Mouse (Mus musculus): ENCODE measurements around the gene Agbl1. TPM values are rescaled to one million over a fixed set of nuclear protein-coding genes. Genes with fewer than 3 reads are reported as not detected.

Agbl1 gene
- polyA plus RNA-seq, 1 experiment: not detected

- no peaks in the 10 kb centered on the region for H3K4me1 ChIP-seq (ENCODE audit: control insufficient read depth, insufficient read depth, insufficient read length, low read length)
Measured at GRCm38 (mm10) chr7:76889416-76890209, 659.9 kb downstream of the Agbl1 start.

GRCm38 (mm10) chr7:76904096-76904495 is 674.4 kb downstream of the Agbl1 start:
- Histone ChIP-seq H3K4me1 (ENCODE audit: control insufficient read depth, insufficient read depth, insufficient read length, low read length) (no peaks in the 10 kb centered on the region), H3K27ac (replicated peaks; ENCODE audit: low read depth, low read length) (no peak overlapping the region), H3K4me3 (ENCODE audit: insufficient read depth, low read depth, low read length) (no peak overlapping the region)

More at GRCm38 (mm10) chr7:76889416-76890209, 659.9 kb downstream of the Agbl1 start:
- Histone ChIP-seq H3K27ac (replicated peaks; ENCODE audit: low read depth, low read length) (no peak overlapping the region), H3K4me3 (ENCODE audit: insufficient read depth, low read depth, low read length) (no peak overlapping the region)

GRCm38 (mm10) chr7:76911672-76912071 is 682.0 kb downstream of the Agbl1 start:
- Histone ChIP-seq H3K4me3 (ENCODE audit: insufficient read depth, low read depth, low read length) (no peak overlapping the region), H3K27ac (replicated peaks; ENCODE audit: low read depth, low read length) (no peak overlapping the region), H3K4me1 (ENCODE audit: control insufficient read depth, insufficient read depth, insufficient read length, low read length) (no peaks in the 10 kb centered on the region)

- H3K27ac ChIP-seq (replicated peaks; ENCODE audit: low read depth, low read length): no peak overlapping the region
- no peaks in the 10 kb centered on the region for H3K4me1 ChIP-seq (ENCODE audit: control insufficient read depth, insufficient read depth, insufficient read length, low read length)
- no peak overlapping the region for H3K4me3 ChIP-seq (ENCODE audit: insufficient read depth, low read depth, low read length)
Measured at GRCm38 (mm10) chr7:76918871-76919270, 689.2 kb downstream of the Agbl1 start.

GRCm38 (mm10) chr7:76921671-76922070 is 692.0 kb downstream of the Agbl1 start:
- Histone ChIP-seq H3K4me1 (ENCODE audit: control insufficient read depth, insufficient read depth, insufficient read length, low read length) (no peaks in the 10 kb centered on the region), H3K27ac (replicated peaks; ENCODE audit: low read depth, low read length) (no peak overlapping the region), H3K4me3 (ENCODE audit: insufficient read depth, low read depth, low read length) (no peak overlapping the region)

- no peaks in the 10 kb centered on the region for H3K4me1 ChIP-seq (ENCODE audit: control insufficient read depth, insufficient read depth, insufficient read length, low read length)
- no peak overlapping the region for H3K27ac ChIP-seq (replicated peaks; ENCODE audit: low read depth, low read length)
- no peak overlapping the region for H3K4me3 ChIP-seq (ENCODE audit: insufficient read depth, low read depth, low read length)
Measured at GRCm38 (mm10) chr7:76935219-76935618, 705.5 kb downstream of the Agbl1 start.

- H3K4me1 ChIP-seq (ENCODE audit: control insufficient read depth, insufficient read depth, insufficient read length, low read length): no peaks in the 10 kb centered on the region
- no peak overlapping the region for H3K4me3 ChIP-seq (ENCODE audit: insufficient read depth, low read depth, low read length)
- H3K27ac ChIP-seq (replicated peaks; ENCODE audit: low read depth, low read length): no peak overlapping the region
Measured at GRCm38 (mm10) chr7:76941531-76941930, 711.8 kb downstream of the Agbl1 start.

GRCm38 (mm10) chr7:76971334-76971733 is 741.6 kb downstream of the Agbl1 start:
- Histone ChIP-seq H3K27ac (replicated peaks; ENCODE audit: low read depth, low read length) (no peak overlapping the region), H3K4me1 (ENCODE audit: control insufficient read depth, insufficient read depth, insufficient read length, low read length) (no peaks in the 10 kb centered on the region), H3K4me3 (ENCODE audit: insufficient read depth, low read depth, low read length) (no peak overlapping the region)

- H3K27ac ChIP-seq (replicated peaks; ENCODE audit: low read depth, low read length): no peak overlapping the region
- no peaks in the 10 kb centered on the region for H3K4me1 ChIP-seq (ENCODE audit: control insufficient read depth, insufficient read depth, insufficient read length, low read length)
- H3K4me3 ChIP-seq (ENCODE audit: insufficient read depth, low read depth, low read length): no peak overlapping the region
Measured at GRCm38 (mm10) chr7:77009571-77009970, 779.9 kb downstream of the Agbl1 start.

GRCm38 (mm10) chr7:77029019-77029418 is 799.3 kb downstream of the Agbl1 start:
- no peak overlapping the region for H3K4me3 ChIP-seq (ENCODE audit: insufficient read depth, low read depth, low read length)
- H3K4me1 ChIP-seq (ENCODE audit: control insufficient read depth, insufficient read depth, insufficient read length, low read length): no peaks in the 10 kb centered on the region
- H3K27ac ChIP-seq (replicated peaks; ENCODE audit: low read depth, low read length): no peak overlapping the region

GRCm38 (mm10) chr7:77076033-77076432 is 846.3 kb downstream of the Agbl1 start:
- Histone ChIP-seq H3K4me3 (ENCODE audit: insufficient read depth, low read depth, low read length) (no peak overlapping the region), H3K4me1 (ENCODE audit: control insufficient read depth, insufficient read depth, insufficient read length, low read length) (no peaks in the 10 kb centered on the region), H3K27ac (replicated peaks; ENCODE audit: low read depth, low read length) (no peak overlapping the region)

- H3K4me3 ChIP-seq (ENCODE audit: insufficient read depth, low read depth, low read length): no peak overlapping the region
- H3K27ac ChIP-seq (replicated peaks; ENCODE audit: low read depth, low read length): no peak overlapping the region
- H3K4me1 ChIP-seq (ENCODE audit: control insufficient read depth, insufficient read depth, insufficient read length, low read length): no peaks in the 10 kb centered on the region
Measured at GRCm38 (mm10) chr7:77087266-77087665, 857.6 kb downstream of the Agbl1 start.

- Histone ChIP-seq H3K27ac (replicated peaks; ENCODE audit: low read depth, low read length) (no peak overlapping the region), H3K4me1 (ENCODE audit: control insufficient read depth, insufficient read depth, insufficient read length, low read length) (no peaks in the 10 kb centered on the region), H3K4me3 (ENCODE audit: insufficient read depth, low read depth, low read length) (no peak overlapping the region)
Measured at GRCm38 (mm10) chr7:77095153-77095552, 865.5 kb downstream of the Agbl1 start.

GRCm38 (mm10) chr7:77114021-77114420 is 884.3 kb downstream of the Agbl1 start:
- H3K4me3 ChIP-seq (ENCODE audit: insufficient read depth, low read depth, low read length): no peak overlapping the region

GRCm38 (mm10) chr7:77129045-77129444 is 899.4 kb downstream of the Agbl1 start:
- Histone ChIP-seq H3K4me3 (ENCODE audit: insufficient read depth, low read depth, low read length) (no peak overlapping the region), H3K27ac (replicated peaks; ENCODE audit: low read depth, low read length) (no peak overlapping the region)

More at GRCm38 (mm10) chr7:77114021-77114420, 884.3 kb downstream of the Agbl1 start:
- no peak overlapping the region for H3K27ac ChIP-seq (replicated peaks; ENCODE audit: low read depth, low read length)
- H3K4me1 ChIP-seq (ENCODE audit: control insufficient read depth, insufficient read depth, insufficient read length, low read length): no peaks in the 10 kb centered on the region

GRCm38 (mm10) chr7:77131950-77132349 is 902.3 kb downstream of the Agbl1 start:
- Histone ChIP-seq H3K4me3 (ENCODE audit: insufficient read depth, low read depth, low read length) (no peak overlapping the region), H3K4me1 (ENCODE audit: control insufficient read depth, insufficient read depth, insufficient read length, low read length) (no peaks in the 10 kb centered on the region), H3K27ac (replicated peaks; ENCODE audit: low read depth, low read length) (no peak overlapping the region)

More at GRCm38 (mm10) chr7:77129045-77129444, 899.4 kb downstream of the Agbl1 start:
- H3K4me1 ChIP-seq (ENCODE audit: control insufficient read depth, insufficient read depth, insufficient read length, low read length): no peaks in the 10 kb centered on the region

Data from brown adipose tissue, adult 24 weeks (tissue).